Mouse (Mus musculus) adrenal gland, postnatal 25 days (tissue): ENCODE measurements at regions not wholly inside any gene's neighbourhood (a gene's known extent, or its start where the extent isn't known, plus 50 kb on each side); places are given as distances from the start of the nearest gene placed in this dataset.

ENCODE experiments used
- DNase-seq: peaks from one replicate; pipeline ENCODE4 v3.0.0; 2021; ENCODE audit warnings: mixed read lengths

GRCm38 (mm10) chr16:95886131-95886530 lies 104.6 kb downstream of the Psmg1 start:
- DNase-seq = no peak

- DNase-seq = no peak
Observed at GRCm38 (mm10) chr16:95873297-95873696, 117.5 kb downstream of the Psmg1 start.

GRCm38 (mm10) chr16:95872436-95872835 lies 118.3 kb downstream of the Psmg1 start:
- DNase-seq = peak; percentile 38

GRCm38 (mm10) chr16:95870291-95870690 lies 120.5 kb downstream of the Psmg1 start:
- no peak for DNase-seq

- DNase-seq = no peak
Observed at GRCm38 (mm10) chr16:95869501-95869900, 121.3 kb downstream of the Psmg1 start.

GRCm38 (mm10) chr16:95868896-95869295 lies 121.9 kb downstream of the Psmg1 start:
- no peak for DNase-seq

GRCm38 (mm10) chr16:95867516-95867915 lies 123.2 kb downstream of the Psmg1 start:
- no peak for DNase-seq

GRCm38 (mm10) chr16:95866866-95867420 lies 123.8 kb downstream of the Psmg1 start:
- DNase-seq = no peak

- no peak for DNase-seq
Observed at GRCm38 (mm10) chr16:95865603-95866002, 125.2 kb downstream of the Psmg1 start.

- DNase-seq = no peak
Observed at GRCm38 (mm10) chr16:95864646-95865045, 126.1 kb downstream of the Psmg1 start.

- DNase-seq = no peak
Observed at GRCm38 (mm10) chr16:95864106-95864505, 126.7 kb downstream of the Psmg1 start.

GRCm38 (mm10) chr16:95863565-95863964 lies 127.2 kb downstream of the Psmg1 start:
- DNase-seq = no peak

GRCm38 (mm10) chr16:95862621-95863020 lies 128.1 kb downstream of the Psmg1 start:
- no peak for DNase-seq

- peak; percentile 42 for DNase-seq
Observed at GRCm38 (mm10) chr16:95861231-95861690, 129.5 kb downstream of the Psmg1 start.

GRCm38 (mm10) chr16:95860810-95861209 lies 129.9 kb downstream of the Psmg1 start:
- no peak for DNase-seq

GRCm38 (mm10) chr16:95860111-95860510 lies 130.6 kb downstream of the Psmg1 start:
- DNase-seq = no peak

- no peak for DNase-seq
Observed at GRCm38 (mm10) chr16:95857403-95857802, 133.4 kb downstream of the Psmg1 start.

- peak; percentile 44 for DNase-seq
Observed at GRCm38 (mm10) chr16:95855230-95855629, 135.5 kb downstream of the Psmg1 start.

- DNase-seq = no peak
Observed at GRCm38 (mm10) chr16:95851907-95852306, 138.9 kb downstream of the Psmg1 start.

- DNase-seq = no peak
Observed at GRCm38 (mm10) chr16:95848555-95849082, 142.1 kb downstream of the Psmg1 start.

- no peak for DNase-seq
Observed at GRCm38 (mm10) chr16:95847765-95848483, 142.8 kb downstream of the Psmg1 start.

- DNase-seq = no peak
Observed at GRCm38 (mm10) chr16:95845323-95845860, 143.5 kb downstream of the Ets2 start.

- DNase-seq = peak; percentile 43
Observed at GRCm38 (mm10) chr16:95844691-95845090, 142.8 kb downstream of the Ets2 start.
